Mouse (Mus musculus) lung, embryonic 14.5 days (tissue): ENCODE measurements at regions not wholly inside any gene's neighbourhood (a gene's known extent, or its start where the extent isn't known, plus 50 kb on each side); places are given as distances from the start of the nearest gene placed in this dataset.
A peak's percentile ranks its signal among the peaks of the same experiment; 100 is the strongest.

Source experiments
- ATAC-seq: fragments of 200-750 bp; cut with Nextera tagmentation; 2 replicates; pipeline ENCODE4 v1.8.0; 2017; ENCODE audit warnings: mild to moderate bottlenecking, moderate TSS enrichment, moderate library complexity; ENCODE audit not compliant: insufficient read depth
- DNase-seq: peaks from one replicate; pipeline ENCODE4 v3.0.0-alpha.2; 2015
- H3K27ac ChIP-seq: fragments of 300-500 bp; sonication (generic); 2 replicates; pipeline ENCODE4 v1.5.1; 2014; ENCODE audit warnings: low read depth, mild to moderate bottlenecking, moderate library complexity
- H3K27me3 ChIP-seq: fragments of 300-500 bp; sonication (generic); 2 replicates; pipeline ENCODE4 v1.6.1; 2014; ENCODE audit warnings: low read length, control low read depth; ENCODE audit not compliant: insufficient read depth
- H3K36me3 ChIP-seq: fragments of 300-500 bp; sonication (generic); 2 replicates; pipeline ENCODE4 v1.6.1; 2014; ENCODE audit warnings: control low read depth; ENCODE audit not compliant: insufficient read depth
- H3K4me1 ChIP-seq: fragments of 300-500 bp; sonication (generic); 2 replicates; pipeline ENCODE4 v1.6.1; 2014; ENCODE audit warnings: antibody characterized with exemption, control low read depth; ENCODE audit not compliant: insufficient read depth
- H3K4me2 ChIP-seq: fragments of 300-500 bp; sonication (generic); 2 replicates; pipeline ENCODE4 v1.6.1; 2014; ENCODE audit warnings: mild to moderate bottlenecking
- H3K4me3 ChIP-seq: fragments of 300-500 bp; sonication (generic); 2 replicates; pipeline ENCODE4 v1.5.1; 2014; ENCODE audit warnings: low read depth, low read length
- H3K9ac ChIP-seq: fragments of 300-500 bp; sonication (generic); 2 replicates; pipeline ENCODE4 v1.6.1; 2014
- H3K9me3 ChIP-seq: fragments of 300-500 bp; sonication (generic); 2 replicates; pipeline ENCODE4 v1.6.1; 2016; ENCODE audit warnings: low read depth, low read length, control low read depth
- CTCF ChIP-seq: IDR thresholded peaks from 2 replicates; pipeline ENCODE4 v1.5.1; 2016; ENCODE audit warnings: antibody characterized with exemption, low read depth
- WGBS: fragments of 180-500 bp; shearing (Covaris S2); extraction: QIAGEN DNeasy Blood & Tissue Kit; methylation state at CpG from one replicate; pipeline ENCODE4 v1.1.7; 2014; 5-methylcytosine and 5-hydroxymethylcytosine counted together

DNA sequence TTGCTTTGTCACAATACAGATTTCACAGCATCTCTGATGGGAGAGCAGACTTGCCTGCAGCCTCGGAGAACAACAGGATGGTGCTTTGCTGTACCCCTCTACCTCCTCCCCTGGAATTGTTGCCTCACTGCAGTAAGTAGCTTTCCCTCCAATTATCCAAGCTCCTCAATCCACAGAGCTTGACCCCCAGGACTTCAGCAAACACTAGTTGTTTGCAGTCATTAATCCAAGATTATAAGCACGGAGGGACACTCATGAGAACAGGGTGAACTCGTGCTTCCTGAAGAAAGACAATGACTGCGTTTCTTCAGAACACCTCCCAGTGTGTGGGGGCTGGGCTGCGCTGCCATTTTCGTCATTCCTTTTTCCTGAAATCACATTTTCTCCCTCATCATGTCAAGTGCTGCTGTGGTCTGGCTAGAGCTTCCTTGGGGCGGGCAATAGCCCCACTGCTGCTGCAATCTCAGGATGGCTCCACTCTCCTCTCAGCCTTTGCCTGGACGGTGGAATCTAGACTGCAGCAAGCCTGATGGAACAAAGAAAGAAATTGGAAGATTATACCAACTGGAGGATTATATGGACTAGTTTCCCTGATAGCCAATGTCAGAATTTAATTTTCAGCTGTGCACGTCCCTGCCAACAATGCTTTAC, 413.0 kb downstream of the Anxa1 start:
- no peaks in the 10 kb centered on the region for H3K27me3 ChIP-seq
- H3K36me3 ChIP-seq, result no peaks in the 10 kb centered on the region
- TF ChIP-seq CTCF, result no peak
- WGBS, result 36% methylated on average over 9 of the region's 9 CpGs
- no peak overlapping the region for H3K4me2 ChIP-seq
- no peaks in the 10 kb centered on the region for H3K9me3 ChIP-seq
- ATAC-seq (no peak), DNase-seq (no peak)
- no peaks in the 10 kb centered on the region for H3K4me1 ChIP-seq
- no peak overlapping the region for H3K4me3 ChIP-seq
- no peak overlapping the region for H3K27ac ChIP-seq
- no peak overlapping the region for H3K9ac ChIP-seq

DNA sequence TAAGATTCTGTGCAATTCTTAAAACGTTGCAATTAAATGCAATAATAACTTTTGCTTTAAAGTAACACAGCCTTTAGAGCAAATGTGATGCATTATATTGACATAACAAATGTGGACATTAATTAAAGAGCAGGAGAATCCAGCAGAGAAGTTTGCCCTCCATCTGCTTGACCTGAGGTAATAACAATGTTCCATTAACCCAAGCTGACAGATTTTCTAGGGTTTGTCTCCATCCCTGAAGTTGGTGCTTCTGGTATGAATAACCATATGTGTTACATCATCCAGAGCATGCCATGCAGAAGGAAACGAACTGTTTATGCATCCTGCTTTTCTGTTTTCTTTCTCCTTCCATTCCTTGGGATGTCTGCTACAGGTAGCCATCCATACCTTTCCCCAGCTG, 414.0 kb downstream of the Anxa1 start:
- Histone ChIP-seq H3K9me3 (no peaks in the 10 kb centered on the region), H3K9ac (no peak overlapping the region), H3K4me1 (no peaks in the 10 kb centered on the region), H3K27ac (no peak overlapping the region), H3K36me3 (no peaks in the 10 kb centered on the region), H3K27me3 (no peaks in the 10 kb centered on the region), H3K4me3 (no peak overlapping the region), H3K4me2 (no peak overlapping the region)
- DNase-seq, result no peak
- no peak for ATAC-seq
- no peak for TF ChIP-seq CTCF
- 41% methylated on average over 2 of the region's 2 CpGs for WGBS

DNA sequence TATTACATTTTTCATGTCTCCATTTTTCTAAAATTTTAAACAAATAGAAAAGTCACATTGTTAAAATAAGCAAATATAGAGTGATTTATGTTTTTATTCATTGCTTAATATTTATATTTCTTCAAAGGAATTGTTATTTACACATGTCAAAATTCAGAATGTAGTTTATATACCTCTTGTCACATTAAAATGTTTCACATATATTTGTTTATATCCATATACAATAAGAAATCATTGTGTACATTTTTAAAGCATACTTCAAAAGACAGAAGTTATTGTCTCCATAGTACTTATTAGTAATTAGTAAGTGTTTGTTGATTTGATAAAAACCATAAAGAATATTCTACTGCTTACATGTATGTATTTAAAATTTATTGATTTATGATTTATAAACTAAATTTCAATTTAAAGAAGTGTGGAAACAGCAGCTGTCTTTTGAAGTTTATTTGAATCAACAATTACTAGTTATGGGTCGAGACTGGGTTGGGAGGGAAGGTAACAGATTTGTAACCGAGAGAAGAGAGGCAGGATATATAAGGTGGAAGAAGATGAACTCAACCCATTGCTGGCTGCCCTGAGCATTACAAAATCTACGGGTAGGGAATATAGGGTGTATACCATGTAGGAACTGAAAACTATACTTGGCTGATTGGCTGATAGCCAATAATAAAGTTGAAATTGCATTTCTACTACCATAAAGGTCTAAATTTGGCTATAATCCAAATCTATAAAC, 420.8 kb downstream of the Anxa1 start:
- Histone ChIP-seq H3K4me1 (no peaks in the 10 kb centered on the region), H3K9me3 (no peaks in the 10 kb centered on the region), H3K9ac (no peak overlapping the region), H3K36me3 (no peaks in the 10 kb centered on the region), H3K27me3 (no peaks in the 10 kb centered on the region), H3K27ac (no peak overlapping the region), H3K4me2 (no peak overlapping the region), H3K4me3 (no peak overlapping the region)
- DNase-seq, result peak; percentile 44
- 30% methylated on average over 3 of the region's 3 CpGs for WGBS
- peak; percentile 79 for ATAC-seq
- TF ChIP-seq CTCF, result no peak

DNA sequence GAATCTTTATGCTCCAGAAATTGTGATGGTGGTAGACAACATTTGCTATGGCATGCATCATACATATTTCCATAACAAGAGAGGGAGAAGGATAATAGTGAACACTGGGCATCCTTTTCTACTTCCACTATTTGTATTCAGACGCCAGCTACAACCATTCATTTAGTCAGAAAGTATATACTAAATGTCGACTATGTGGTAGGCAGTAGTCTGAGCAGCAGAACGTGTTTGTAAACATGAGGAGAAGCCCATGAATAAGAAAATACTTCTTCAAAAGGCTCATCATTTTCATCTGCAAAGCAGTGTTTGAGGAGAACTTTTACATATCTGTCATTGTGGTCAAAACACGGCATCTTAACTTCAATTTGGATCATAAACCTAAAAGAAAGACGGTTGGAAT, 421.4 kb downstream of the Anxa1 start:
- WGBS, result 37% methylated on average over 5 of the region's 5 CpGs
- H3K36me3 ChIP-seq, result no peaks in the 10 kb centered on the region
- no peaks in the 10 kb centered on the region for H3K4me1 ChIP-seq
- H3K4me2 ChIP-seq, result no peak overlapping the region
- DNase-seq (peak; percentile 55), ATAC-seq (peak; percentile 72)
- no peaks in the 10 kb centered on the region for H3K9me3 ChIP-seq
- H3K4me3 ChIP-seq, result no peak overlapping the region
- no peak overlapping the region for H3K27ac ChIP-seq
- no peaks in the 10 kb centered on the region for H3K27me3 ChIP-seq
- H3K9ac ChIP-seq, result no peak overlapping the region
- no peak for TF ChIP-seq CTCF

GRCm38 (mm10) chr19:19945247-19945646, 445.5 kb downstream of the Anxa1 start:
- ATAC-seq (no peak), DNase-seq (no peak)
- no peak overlapping the region for H3K4me3 ChIP-seq
- WGBS, result 79% methylated on average over 1 of the region's 1 CpGs
- H3K36me3 ChIP-seq, result no peaks in the 10 kb centered on the region
- no peak overlapping the region for H3K4me2 ChIP-seq
- H3K9ac ChIP-seq, result no peak overlapping the region
- no peaks in the 10 kb centered on the region for H3K9me3 ChIP-seq
- TF ChIP-seq CTCF, result no peak
- H3K27me3 ChIP-seq, result no peaks in the 10 kb centered on the region
- no peak overlapping the region for H3K27ac ChIP-seq
- no peaks in the 10 kb centered on the region for H3K4me1 ChIP-seq

DNA sequence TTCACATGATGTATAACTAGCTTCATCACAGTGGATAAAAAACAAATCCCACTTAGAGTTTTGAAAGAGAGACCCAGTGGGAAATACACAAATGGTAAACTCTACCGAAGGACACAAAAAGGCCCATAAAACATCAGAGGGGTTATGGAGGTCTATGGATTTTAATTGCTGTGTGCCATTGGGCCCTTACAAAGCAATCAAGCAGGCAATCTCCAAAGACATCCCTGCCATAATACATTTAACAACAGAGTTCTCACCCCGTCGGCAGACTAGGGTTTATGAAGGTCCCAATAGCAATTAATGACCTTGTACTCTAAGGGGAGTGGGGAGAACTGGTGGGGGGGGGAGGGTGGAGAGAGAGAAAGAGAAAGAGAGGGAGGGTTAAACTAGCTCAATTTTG, 448.0 kb downstream of the Anxa1 start:
- Histone ChIP-seq H3K4me2 (no peak overlapping the region), H3K27me3 (no peaks in the 10 kb centered on the region), H3K9ac (no peak overlapping the region), H3K4me3 (no peak overlapping the region), H3K27ac (no peak overlapping the region), H3K9me3 (no peaks in the 10 kb centered on the region), H3K4me1 (no peaks in the 10 kb centered on the region), H3K36me3 (no peaks in the 10 kb centered on the region)
- DNase-seq, result no peak
- TF ChIP-seq CTCF, result no peak
- WGBS, result 84% methylated on average over 3 of the region's 3 CpGs
- ATAC-seq, result no peak

DNA sequence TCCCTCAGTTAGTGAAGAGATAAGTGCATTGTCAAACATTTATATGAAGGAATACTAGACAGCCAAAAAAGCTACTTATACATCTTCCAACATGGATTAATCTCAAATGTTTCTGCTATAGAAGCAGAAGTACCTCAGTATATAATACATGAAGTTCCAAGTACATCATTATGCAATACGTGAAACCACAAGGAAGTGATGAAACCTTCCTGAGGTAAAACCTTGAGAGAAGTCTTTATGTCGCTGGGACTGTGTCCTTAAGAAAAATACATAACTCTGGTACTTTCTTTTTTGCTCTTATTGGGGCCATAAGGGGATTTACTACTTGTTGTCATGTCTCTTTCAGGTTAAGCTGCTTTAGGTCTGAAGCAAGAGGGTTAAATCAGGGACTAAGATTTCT, 469.6 kb downstream of the Anxa1 start:
- no peak overlapping the region for H3K4me3 ChIP-seq
- no peak overlapping the region for H3K27ac ChIP-seq
- no peaks in the 10 kb centered on the region for H3K27me3 ChIP-seq
- no peaks in the 10 kb centered on the region for H3K9me3 ChIP-seq
- no peaks in the 10 kb centered on the region for H3K36me3 ChIP-seq
- H3K4me1 ChIP-seq, result no peaks in the 10 kb centered on the region
- no peak for DNase-seq
- H3K4me2 ChIP-seq, result no peak overlapping the region
- ATAC-seq, result no peak
- TF ChIP-seq CTCF, result no peak
- H3K9ac ChIP-seq, result no peak overlapping the region
- 79% methylated on average over 2 of the region's 2 CpGs for WGBS
